Mouse (Mus musculus) cerebellum, adult 2 months (tissue): Measurements from ENCODE around the gene Cd28.

Experiments
- CTCF ChIP-seq: fragments of 200-500 bp; IDR thresholded peaks from 2 replicates; pipeline ENCODE4 v1.5.1; 2011; ENCODE audit warnings: low read depth, mild to moderate bottlenecking, control low read depth, low read length, moderate library complexity, borderline replicate concordance; ENCODE audit not compliant: insufficient read depth
- POLR2A ChIP-seq: fragments of 200-500 bp; IDR thresholded peaks from 2 replicates; pipeline ENCODE4 v1.6.1; 2011; ENCODE audit warnings: low read length, control low read depth, borderline replicate concordance; ENCODE audit not compliant: insufficient read depth

DNA sequence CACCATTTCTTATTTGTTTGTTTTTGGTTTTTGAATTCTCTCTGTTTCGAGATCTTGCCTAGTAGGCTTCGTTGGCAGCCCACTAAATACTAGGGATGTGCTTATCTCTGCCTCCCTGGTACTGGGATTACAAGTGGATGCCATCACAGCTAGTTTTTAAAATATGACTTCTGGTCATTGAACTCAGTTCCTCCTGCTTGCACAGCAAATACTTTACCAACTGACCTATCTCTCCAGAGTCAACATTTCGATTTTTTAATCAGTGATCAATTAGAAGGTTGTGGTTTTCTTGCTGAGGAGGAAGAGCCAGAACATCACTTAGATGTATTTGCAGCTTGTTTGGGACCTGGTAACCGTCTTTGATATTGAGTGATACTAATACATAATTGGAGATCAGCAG lies 34.4 kb downstream of the Cd28 start:
- TF ChIP-seq CTCF (no peak), POLR2A (no peak)
